Mouse (Mus musculus) left cerebral cortex, postnatal 14 days (tissue): ENCODE measurements around the gene Gprc5c. TPM values are rescaled to one million over a fixed set of nuclear protein-coding genes. Genes with fewer than 3 reads are reported as not detected.

ENCODE experiments used
- DNase-seq, 2 experiments: peaks; one replicate each; pipeline ENCODE4 v3.0.0; 2021 to 2022; ENCODE audit warnings: low spot score in 2 of 2, mixed read lengths in 1 of 2
- intact Hi-C: fragments of 180-260 bp; cut with DNase I; formaldehyde crosslinking; loops from one replicate; pipeline ENCODE4 v1.15.1; 2025
- total RNA-seq, 2 experiments: library from RNA; stranded (reverse); gene quantifications; 2 replicates each; pipeline ENCODE4 v1.2.3; 2021

The Gprc5c gene
- total RNA-seq, 2 experiments from 2014 or later: 4.0 to 4.6 TPM

DNA sequence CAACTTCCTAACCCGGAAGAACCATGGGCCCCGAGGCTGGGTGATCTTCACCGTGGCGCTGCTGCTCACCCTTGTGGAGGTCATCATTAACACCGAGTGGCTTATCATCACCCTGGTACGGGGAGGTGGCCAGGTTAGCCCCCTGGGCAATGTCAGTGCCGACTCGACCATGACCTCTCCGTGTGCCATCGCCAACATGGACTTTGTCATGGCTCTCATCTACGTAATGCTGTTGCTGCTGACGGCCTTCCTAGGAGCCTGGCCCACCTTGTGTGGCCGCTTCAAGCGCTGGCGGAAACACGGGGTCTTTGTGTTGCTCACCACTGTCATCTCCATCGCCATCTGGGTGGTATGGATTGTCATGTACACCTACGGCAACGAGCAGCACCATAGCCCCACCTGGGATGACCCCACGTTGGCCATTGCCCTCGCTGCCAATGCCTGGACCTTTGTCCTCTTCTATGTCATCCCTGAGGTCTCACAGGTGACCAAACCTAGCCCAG is 13.0 kb downstream of the Gprc5c start:
- no peak for DNase-seq
- intact Hi-C loops: no loop called here

DNA sequence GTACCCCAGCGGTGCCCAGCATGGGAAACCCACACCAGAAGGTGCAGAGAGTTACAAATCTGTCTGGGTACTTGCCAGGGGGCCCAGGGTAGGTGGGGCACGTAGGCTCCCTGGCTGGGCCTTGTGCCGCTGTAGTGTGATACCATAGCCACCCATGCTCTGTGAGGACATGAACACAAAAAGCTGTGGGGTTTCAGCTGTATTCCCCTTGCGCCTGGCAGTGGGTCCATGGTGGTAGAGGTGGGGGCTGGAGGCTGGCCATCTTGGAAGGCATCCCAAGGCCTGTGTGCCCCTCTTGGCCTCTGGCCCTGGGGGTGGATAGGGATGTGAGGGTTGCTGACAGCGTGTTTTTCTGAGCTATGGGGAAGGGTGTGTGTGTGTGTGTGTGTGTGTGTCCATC is 15.0 kb downstream of the Gprc5c start:
- no peak for DNase-seq
- intact Hi-C loops: no loop called here

DNA sequence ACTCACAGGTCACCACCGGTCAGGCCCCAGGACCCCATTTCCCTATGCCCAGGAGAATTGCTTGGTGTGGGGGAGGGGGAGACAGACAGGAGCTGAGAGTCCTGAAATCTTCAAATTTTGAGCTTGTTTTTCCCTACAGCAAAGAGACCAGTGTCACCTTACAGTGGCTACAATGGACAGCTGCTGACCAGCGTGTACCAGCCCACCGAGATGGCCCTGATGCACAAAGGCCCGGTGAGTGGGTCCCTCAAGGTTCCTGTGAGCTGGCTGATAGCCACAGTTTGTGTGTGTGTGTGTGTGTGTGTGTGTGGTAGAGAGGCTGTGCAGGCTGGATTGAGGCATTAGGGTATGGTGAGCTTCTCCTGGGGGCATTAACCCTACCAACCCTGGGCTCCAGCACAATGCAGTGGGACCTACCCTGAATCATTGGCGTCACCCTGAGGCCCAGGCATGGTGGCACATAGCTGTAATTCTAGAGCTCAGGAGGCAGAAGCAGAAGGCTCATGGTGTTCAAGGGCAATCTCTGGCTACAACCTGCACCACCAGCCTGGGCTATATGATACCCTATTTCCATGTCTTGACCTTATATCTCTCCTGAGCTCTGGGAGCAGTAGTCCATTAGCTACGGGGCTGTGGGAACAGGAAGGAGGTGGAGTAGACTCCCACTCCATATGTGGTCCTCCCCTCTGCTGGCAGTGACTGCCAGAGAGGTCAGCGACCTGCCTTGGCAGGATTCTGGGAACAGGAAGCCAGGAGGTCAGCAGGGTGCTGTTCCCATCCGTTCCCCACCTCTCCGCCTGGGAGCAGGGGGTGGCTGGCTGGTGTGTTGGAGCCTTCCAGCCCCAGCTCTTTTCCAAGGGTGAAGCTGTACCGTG is 15.8 kb downstream of the Gprc5c start:
- DNase-seq: no peak
- intact Hi-C loops: no loop called here

DNA sequence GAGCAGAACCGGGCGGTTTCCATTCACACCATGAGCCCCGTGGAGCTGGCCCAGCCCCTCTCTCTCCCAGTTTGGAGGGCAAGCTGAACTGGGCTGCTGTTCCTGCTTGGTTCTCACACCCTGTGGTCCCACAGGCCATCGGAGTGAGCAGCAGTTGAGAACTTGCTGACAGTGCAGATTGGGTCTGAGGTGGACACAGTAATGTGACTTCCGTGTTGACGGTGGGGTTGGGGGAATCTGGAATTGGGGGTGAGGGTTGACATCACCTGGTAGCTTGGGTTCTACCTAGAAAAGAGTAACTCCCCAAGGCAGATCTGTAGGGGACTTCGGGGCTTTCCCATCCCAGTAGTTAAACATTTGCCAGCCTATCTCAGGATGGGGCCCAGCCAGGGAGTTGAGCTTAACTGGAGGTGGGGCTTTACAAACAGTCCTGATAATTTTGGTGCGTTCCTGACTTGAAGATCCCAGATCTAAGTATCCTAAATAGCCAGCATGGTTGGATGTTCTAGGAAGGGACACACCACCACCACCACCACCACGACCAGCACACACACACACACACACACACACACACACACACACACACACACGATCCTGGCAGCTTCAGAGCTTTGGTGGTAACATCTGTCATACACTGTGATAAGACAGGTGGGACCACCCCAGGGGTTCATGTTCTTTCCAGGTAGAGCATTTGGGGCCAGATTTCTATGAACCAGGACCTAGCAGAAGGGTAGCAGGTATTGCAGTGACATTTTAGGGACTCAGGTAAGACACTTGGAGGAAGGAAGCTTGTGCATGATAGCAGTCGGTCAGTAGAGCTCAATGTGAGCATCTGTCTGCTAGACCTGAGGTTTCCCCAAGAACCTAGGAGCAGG is 16.6 kb downstream of the Gprc5c start:
- intact Hi-C loops: no loop called here
- no peak for DNase-seq

GRCm38 (mm10) chr11:114868280-114868679 is 17.3 kb downstream of the Gprc5c start:
- intact Hi-C loops: no loop called here
- no peak for DNase-seq

GRCm38 (mm10) chr11:114869787-114870186 is 18.8 kb downstream of the Gprc5c start:
- no peak for DNase-seq
- intact Hi-C loops: no loop called here

DNA sequence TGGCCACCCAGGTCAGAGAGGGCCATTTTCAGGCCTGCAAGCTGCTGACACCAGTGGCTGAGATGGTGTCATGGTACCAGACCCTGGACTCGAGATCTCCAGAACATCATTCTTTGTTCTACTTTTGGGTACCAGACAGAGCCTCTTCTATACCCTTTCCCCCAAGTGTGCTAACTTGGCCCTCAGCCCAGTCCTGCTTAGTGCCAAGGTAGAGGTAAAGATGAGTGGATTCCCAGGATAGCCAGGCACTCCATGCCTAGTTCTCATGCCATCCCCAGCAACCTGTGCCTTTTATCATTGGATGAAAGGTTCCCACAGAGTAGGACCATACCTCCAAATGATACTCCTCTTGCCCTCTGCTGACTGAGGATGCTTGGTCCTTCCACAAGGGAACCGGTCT is 20.6 kb downstream of the Gprc5c start:
- intact Hi-C loops: no loop called here
- DNase-seq: no peak

GRCm38 (mm10) chr11:114873022-114873817 is 22.3 kb downstream of the Gprc5c start:
- intact Hi-C loops: no loop called here
- DNase-seq: no peak

GRCm38 (mm10) chr11:114874226-114875145 is 23.5 kb downstream of the Gprc5c start:
- intact Hi-C loops: no loop called here
- no peak for DNase-seq

DNA sequence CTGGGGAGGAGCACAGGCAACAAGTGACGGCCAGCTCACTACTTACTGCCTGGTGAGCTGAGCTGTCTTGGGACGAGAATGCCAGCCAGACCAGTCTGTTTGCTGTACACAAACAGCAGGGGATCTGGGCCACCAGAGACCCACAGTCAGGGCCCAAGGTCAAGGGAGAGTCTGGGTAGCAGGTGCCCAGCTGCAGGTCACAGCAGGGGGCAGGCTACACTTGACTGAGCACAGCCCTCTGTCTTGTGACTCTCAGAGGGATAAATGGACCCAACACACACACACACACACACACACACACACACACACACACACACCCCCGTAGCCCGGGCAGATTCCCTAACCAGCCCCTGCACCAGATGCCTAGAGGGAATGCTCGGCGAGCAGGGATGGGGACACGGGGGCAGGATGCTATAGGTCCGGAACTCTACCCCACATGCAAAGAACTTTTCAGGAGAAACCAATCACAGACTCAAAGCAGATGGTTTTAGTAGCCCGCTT is 24.4 kb downstream of the Gprc5c start:
- intact Hi-C loops: no loop called here
- no peak for DNase-seq

- intact Hi-C loops: loop anchor here (2.0 kb wide), 1 partner anchor 131 kb away; no protein-coding TSS in a partner anchor
- no peak for DNase-seq
Measured at GRCm38 (mm10) chr11:114876176-114876575, 25.2 kb downstream of the Gprc5c start.

DNA sequence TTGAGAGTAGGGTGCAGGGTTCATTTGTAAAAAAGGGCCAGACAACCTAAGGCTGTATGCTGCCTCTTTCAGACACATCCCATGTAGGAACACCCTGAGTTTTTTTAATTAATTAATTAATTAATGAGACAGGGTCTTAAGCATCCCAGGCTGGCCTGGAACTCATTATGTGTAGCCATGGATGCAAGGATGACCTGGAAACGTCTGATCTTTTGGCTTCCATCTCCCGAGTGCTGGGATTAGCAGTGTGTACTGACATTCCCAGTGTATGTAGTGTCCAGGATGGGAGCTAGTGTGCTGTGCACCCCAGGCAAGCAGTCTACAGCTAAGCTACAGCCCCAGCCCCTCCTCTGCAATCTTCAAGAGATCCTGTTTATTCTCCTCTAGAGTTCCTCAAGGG is 25.7 kb downstream of the Gprc5c start:
- intact Hi-C loops: loop anchor here (1.0 to 2.0 kb wide), 2 partner anchors 64 to 132 kb away; no protein-coding TSS in a partner anchor

GRCm38 (mm10) chr11:114877145-114877544 is 26.2 kb downstream of the Gprc5c start:
- intact Hi-C loops: loop anchor here (1.0 to 2.0 kb wide), 2 partner anchors 65 to 132 kb away; no protein-coding TSS in a partner anchor
- peak; percentile 61 to 66 for DNase-seq

More for the DNA sequence above, 25.7 kb downstream of the Gprc5c start:
- no peak for DNase-seq

GRCm38 (mm10) chr11:114879666-114880065 is 28.7 kb downstream of the Gprc5c start:
- DNase-seq: peak; percentile 23 to 26
- intact Hi-C loops: loop anchor here (2.0 kb wide), 1 partner anchor 29 kb away; no protein-coding TSS in a partner anchor

- no peak for DNase-seq
Measured at GRCm38 (mm10) chr11:114880185-114880584, 29.2 kb downstream of the Gprc5c start.

GRCm38 (mm10) chr11:114880589-114880988 is 29.6 kb downstream of the Gprc5c start:
- intact Hi-C loops: loop anchor here (2.0 kb wide), 1 partner anchor 28 kb away; no protein-coding TSS in a partner anchor
- peak; percentile 44 to 71 for DNase-seq

More at GRCm38 (mm10) chr11:114880185-114880584, 29.2 kb downstream of the Gprc5c start:
- intact Hi-C loops: loop anchor here (2.0 kb wide), 1 partner anchor 29 kb away; no protein-coding TSS in a partner anchor

DNA sequence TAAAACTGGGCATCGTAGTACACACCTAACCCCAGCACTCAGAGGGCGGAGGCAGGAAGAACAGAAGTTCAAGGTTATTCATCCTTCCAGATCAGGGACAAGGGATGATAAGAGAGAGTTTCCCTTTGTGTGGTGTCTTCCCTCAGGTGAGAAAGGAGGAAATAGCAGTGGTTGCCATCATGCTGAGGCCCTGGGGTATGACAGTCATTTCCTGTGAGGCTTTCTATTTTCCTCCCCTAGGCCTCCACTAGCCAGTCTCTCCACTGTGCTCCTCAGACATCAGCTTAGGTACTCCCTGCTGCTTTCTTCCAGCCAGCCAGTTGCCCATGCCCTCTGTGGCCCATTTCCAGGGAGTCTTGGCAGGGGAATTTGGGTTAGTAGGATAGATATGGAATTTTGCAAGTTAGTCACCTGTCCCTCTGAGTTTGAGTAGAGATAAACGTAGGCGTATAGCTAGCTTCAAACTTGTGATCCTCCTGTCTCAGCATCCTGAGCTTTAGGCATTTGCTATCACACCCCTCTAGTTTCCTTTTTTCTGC is 32.4 kb downstream of the Gprc5c start:
- no peak for DNase-seq
- intact Hi-C loops: no loop called here
